Mouse (Mus musculus): ENCODE data around the gene Ksr2. TPM values are rescaled to one million over a fixed set of nuclear protein-coding genes. Genes with fewer than 3 reads are reported as not detected.

Ksr2 gene
- total and polyA plus RNA-seq, 3 experiments, result 0.36 to 1.3 (median 1.2) TPM

DNA sequence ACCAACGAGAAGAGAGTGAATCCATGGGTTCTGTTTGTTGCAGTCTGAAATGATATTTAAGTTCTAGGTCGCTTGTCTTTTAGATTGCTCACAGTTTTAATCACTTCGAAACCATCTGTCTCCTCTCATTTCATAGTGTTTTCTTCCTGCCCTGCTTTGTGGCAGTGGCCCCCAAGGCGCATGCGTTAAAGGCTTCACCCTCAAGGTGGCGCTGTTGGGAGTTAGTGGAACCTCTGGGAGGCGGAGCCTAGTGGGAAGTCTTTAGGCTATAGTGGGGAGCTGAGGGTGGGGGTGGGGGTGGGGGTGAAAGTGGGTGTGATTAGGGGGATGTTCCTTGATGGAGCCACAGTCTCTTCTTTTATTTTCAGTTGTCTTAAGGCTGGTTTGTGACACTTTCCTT, 214.6 kb downstream of the Ksr2 start:
- no peak overlapping the region for H3K4me3 ChIP-seq (replicated peaks in 1 of 3; ENCODE audit: low read depth in 2 of 3, low read length in 2 of 3, poor library complexity in 1 of 3)
- no peaks in the 10 kb centered on the region for H3K27me3 ChIP-seq (replicated peaks)
- in situ Hi-C loops (cut with MboI; ENCODE audit: low pct_ligation_motif_present, low pct_unique_long_range_greater_than_20kb, low sequenced_read_pairs) (no loop called here), dilution Hi-C loops (cut with MboI; ENCODE audit: extremely low pct_ligation_motif_present, extremely low pct_unique_long_range_greater_than_20kb, low sequenced_read_pairs) (no loop called here)
- DNase-seq (ENCODE audit: extremely low read depth), result peak; percentile 48
- H3K9me3 ChIP-seq (replicated peaks; ENCODE audit: low read length), result no peaks in the 10 kb centered on the region
- peak; percentile 41 for TF ChIP-seq SMC3 (IDR thresholded peaks at IDR 0.05; ENCODE audit: low read depth, low read length)
- TF ChIP-seq MEF2A (IDR thresholded peaks at IDR 0.05; ENCODE audit: borderline replicate concordance, low read depth, low read length), result no peak
- TF ChIP-seq CTCF (conservative IDR thresholded peaks at IDR 0.05 in 1 of 2, IDR thresholded peaks at IDR 0.05 in 1 of 2; ENCODE audit: low read depth in 2 of 2, low read length in 2 of 2), result peak in 1 of 2 experiments; percentile 54; a peak in 2 of 4 replicates
- peak; percentile 21 for TF ChIP-seq RAD21 (IDR thresholded peaks at IDR 0.05; ENCODE audit: low read depth, low read length)
- H3K9ac ChIP-seq (ENCODE audit: insufficient read depth, low read depth), result no peak overlapping the region
- H3K4me1 ChIP-seq (ENCODE audit: control insufficient read depth in 1 of 2, insufficient read depth in 2 of 2), result peaks cover 0 to 3% of the 10 kb centered on the region in 2 experiments; a peak in 1 of 4 replicates
- no peaks in the 10 kb centered on the region for H3K36me3 ChIP-seq (replicated peaks in 1 of 2; ENCODE audit: control insufficient read depth in 1 of 2, insufficient read depth in 1 of 2, low read length in 1 of 2)
- H3K27ac ChIP-seq (ENCODE audit: insufficient read depth, low read depth), result no peak overlapping the region
- H3K4me2 ChIP-seq (ENCODE audit: insufficient read depth, low read depth, poor library complexity, severe bottlenecking), result no peak overlapping the region
- no peaks in the 10 kb centered on the region for H3K79me2 ChIP-seq (replicated peaks; ENCODE audit: control insufficient read depth, extremely low read depth, insufficient read depth, poor library complexity, severe bottlenecking)

DNA sequence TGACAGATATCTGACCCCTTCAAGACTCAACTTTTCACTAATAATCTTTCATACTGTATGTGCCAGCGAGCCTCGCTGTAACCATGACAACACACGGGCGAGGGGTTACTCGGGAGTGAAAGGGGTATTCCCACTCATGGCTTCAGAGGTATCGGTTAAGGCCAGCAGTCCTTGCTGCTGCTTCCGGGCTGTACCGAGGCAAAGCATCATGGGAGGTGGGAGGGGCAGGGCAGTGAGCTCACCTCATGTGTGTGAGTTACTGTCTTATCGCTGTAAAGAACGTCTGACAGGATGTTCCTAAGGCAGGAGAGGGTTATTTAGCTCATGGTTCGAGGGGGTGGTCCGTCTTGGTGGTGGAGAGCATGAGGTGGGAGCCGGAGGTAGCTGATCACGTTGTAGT, 215.8 kb downstream of the Ksr2 start:
- H3K36me3 ChIP-seq (replicated peaks in 1 of 2; ENCODE audit: control insufficient read depth in 1 of 2, insufficient read depth in 1 of 2, low read length in 1 of 2), result no peaks in the 10 kb centered on the region
- no peaks in the 10 kb centered on the region for H3K9me3 ChIP-seq (replicated peaks; ENCODE audit: low read length)
- no peak overlapping the region for H3K4me2 ChIP-seq (ENCODE audit: insufficient read depth, low read depth, poor library complexity, severe bottlenecking)
- H3K4me1 ChIP-seq (ENCODE audit: control insufficient read depth in 1 of 2, insufficient read depth in 2 of 2), result peaks cover 0 to 3% of the 10 kb centered on the region in 2 experiments; a peak in 1 of 4 replicates
- H3K9ac ChIP-seq (ENCODE audit: insufficient read depth, low read depth), result no peak overlapping the region
- peak; percentile 66 for TF ChIP-seq ELF1 (IDR thresholded peaks at IDR 0.05; ENCODE audit: low read depth, low read length)
- TF ChIP-seq CTCF (conservative IDR thresholded peaks at IDR 0.05 in 1 of 2, IDR thresholded peaks at IDR 0.05 in 1 of 2; ENCODE audit: low read depth in 2 of 2, low read length in 2 of 2), result no peak
- H3K79me2 ChIP-seq (replicated peaks; ENCODE audit: control insufficient read depth, extremely low read depth, insufficient read depth, poor library complexity, severe bottlenecking), result no peaks in the 10 kb centered on the region
- no peak overlapping the region for H3K4me3 ChIP-seq (replicated peaks in 1 of 3; ENCODE audit: low read depth in 2 of 3, low read length in 2 of 3, poor library complexity in 1 of 3)
- in situ Hi-C loops (cut with MboI; ENCODE audit: low pct_ligation_motif_present, low pct_unique_long_range_greater_than_20kb, low sequenced_read_pairs), result no loop called here
- H3K27ac ChIP-seq (ENCODE audit: insufficient read depth, low read depth), result no peak overlapping the region
- no peaks in the 10 kb centered on the region for H3K27me3 ChIP-seq (replicated peaks)
- dilution Hi-C loops (cut with MboI; ENCODE audit: extremely low pct_ligation_motif_present, extremely low pct_unique_long_range_greater_than_20kb, low sequenced_read_pairs), result no loop called here
- peak; percentile 6 for DNase-seq (ENCODE audit: extremely low read depth)

DNA sequence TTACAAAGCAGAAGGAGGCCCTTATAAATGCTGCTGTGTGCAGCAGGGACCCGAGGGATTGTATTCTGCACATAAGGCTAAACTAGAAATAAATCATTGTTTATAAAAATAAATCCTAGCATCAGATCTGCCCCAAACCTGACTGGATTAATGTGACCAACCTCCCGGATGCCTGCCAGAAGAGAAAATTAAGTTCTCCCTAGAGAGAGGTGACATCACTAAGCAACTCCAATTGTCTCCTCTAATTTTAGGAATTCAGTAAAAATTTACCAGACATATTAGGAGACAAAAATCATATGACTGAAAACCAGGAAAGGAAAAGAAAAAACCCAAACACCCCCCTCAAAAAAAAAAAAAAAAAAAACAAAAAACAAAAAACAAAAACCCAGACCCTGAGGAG, 221.4 kb downstream of the Ksr2 start:
- no peaks in the 10 kb centered on the region for H3K9me3 ChIP-seq (replicated peaks; ENCODE audit: low read length)
- no peaks in the 10 kb centered on the region for H3K36me3 ChIP-seq (replicated peaks in 1 of 2; ENCODE audit: control insufficient read depth in 1 of 2, insufficient read depth in 1 of 2, low read length in 1 of 2)
- H3K79me2 ChIP-seq (replicated peaks; ENCODE audit: control insufficient read depth, extremely low read depth, insufficient read depth, poor library complexity, severe bottlenecking), result no peaks in the 10 kb centered on the region

More for the DNA sequence above, 221.4 kb downstream of the Ksr2 start:
- no peak overlapping the region for H3K4me2 ChIP-seq (ENCODE audit: insufficient read depth, low read depth, poor library complexity, severe bottlenecking)
- H3K27me3 ChIP-seq (replicated peaks), result no peaks in the 10 kb centered on the region
- no peak overlapping the region for H3K4me3 ChIP-seq (replicated peaks in 1 of 3; ENCODE audit: low read depth in 2 of 3, low read length in 2 of 3, poor library complexity in 1 of 3)
- no peak for TF ChIP-seq MAZ (IDR thresholded peaks at IDR 0.05; ENCODE audit: low read depth, low read length)
- TF ChIP-seq NRF1 (IDR thresholded peaks at IDR 0.05; ENCODE audit: low read depth, low read length), result no peak
- TF ChIP-seq POLR2AphosphoS2 (IDR thresholded peaks at IDR 0.05; ENCODE audit: low read depth, low read length), result no peak
- TF ChIP-seq KAT2A (IDR thresholded peaks at IDR 0.05; ENCODE audit: insufficient replicate concordance, low read length), result no peak
- TF ChIP-seq TBP (conservative IDR thresholded peaks at IDR 0.05; ENCODE audit: low read depth, low read length), result no peak
- no peak for TF ChIP-seq JUND (conservative IDR thresholded peaks at IDR 0.05; ENCODE audit: low read depth, low read length)
- no peak for TF ChIP-seq MEF2A (IDR thresholded peaks at IDR 0.05; ENCODE audit: borderline replicate concordance, low read depth, low read length)
- TF ChIP-seq RAD21 (IDR thresholded peaks at IDR 0.05; ENCODE audit: low read depth, low read length), result no peak
- TF ChIP-seq SMC3 (IDR thresholded peaks at IDR 0.05; ENCODE audit: low read depth, low read length), result no peak
- no peak for TF ChIP-seq ZNF384 (IDR thresholded peaks at IDR 0.05; ENCODE audit: low read depth, low read length)
- no peak for TF ChIP-seq HCFC1 (IDR thresholded peaks at IDR 0.05; ENCODE audit: low read depth, low read length)
- TF ChIP-seq NELFE (IDR thresholded peaks at IDR 0.05; ENCODE audit: low read depth, low read length), result no peak
- no peak for TF ChIP-seq UBTF (IDR thresholded peaks at IDR 0.05; ENCODE audit: low read depth, low read length)
- no peak for TF ChIP-seq ZMIZ1 (IDR thresholded peaks at IDR 0.05; ENCODE audit: low read depth, low read length)
- TF ChIP-seq ZC3H11A (IDR thresholded peaks at IDR 0.05; ENCODE audit: low read depth, low read length), result no peak
- no peak overlapping the region for H3K9ac ChIP-seq (ENCODE audit: insufficient read depth, low read depth)
- no peak for DNase-seq (ENCODE audit: extremely low read depth)
- no peak overlapping the region for H3K27ac ChIP-seq (ENCODE audit: insufficient read depth, low read depth)
- peaks cover 0 to 2% of the 10 kb centered on the region in 2 experiments; a peak in 1 of 4 replicates for H3K4me1 ChIP-seq (ENCODE audit: control insufficient read depth in 1 of 2, insufficient read depth in 2 of 2)
- in situ Hi-C loops (cut with MboI; ENCODE audit: low pct_ligation_motif_present, low pct_unique_long_range_greater_than_20kb, low sequenced_read_pairs), result no loop called here
- dilution Hi-C loops (cut with MboI; ENCODE audit: extremely low pct_ligation_motif_present, extremely low pct_unique_long_range_greater_than_20kb, low sequenced_read_pairs), result no loop called here
